Mouse (Mus musculus): Measurements from ENCODE around the gene Trim26.

- no peak for TF ChIP-seq CTCF (IDR thresholded peaks at IDR 0.05; ENCODE audit: low read depth, low read length)
- TF ChIP-seq POLR2A (IDR thresholded peaks at IDR 0.05; ENCODE audit: extremely low read depth, insufficient read depth, low read length) = no peak
Observed at GRCm38 (mm10) chr17:36868836-36869235, 31.9 kb downstream of the Trim26 start.

Measured in liver, adult 2 months (tissue).